Mouse (Mus musculus) spleen, adult 18-20 months (tissue): Measurements from ENCODE around the gene Nr2e3.
"Not testable (repeated sequence)": the region's sequence is repeated elsewhere in the genome, so short reads cannot be mapped to it uniquely, and the experiment has no call there.

Source experiments
- DNase-seq, 2 experiments: peaks; one replicate each; pipeline ENCODE4 v3.0.0; 2022; ENCODE audit warnings: mixed read lengths in 2 of 2

Gene Nr2e3

GRCm38 (mm10) chr9:59949981-59950380, 10.5 kb downstream of the Nr2e3 start:
- no peak for DNase-seq

DNA sequence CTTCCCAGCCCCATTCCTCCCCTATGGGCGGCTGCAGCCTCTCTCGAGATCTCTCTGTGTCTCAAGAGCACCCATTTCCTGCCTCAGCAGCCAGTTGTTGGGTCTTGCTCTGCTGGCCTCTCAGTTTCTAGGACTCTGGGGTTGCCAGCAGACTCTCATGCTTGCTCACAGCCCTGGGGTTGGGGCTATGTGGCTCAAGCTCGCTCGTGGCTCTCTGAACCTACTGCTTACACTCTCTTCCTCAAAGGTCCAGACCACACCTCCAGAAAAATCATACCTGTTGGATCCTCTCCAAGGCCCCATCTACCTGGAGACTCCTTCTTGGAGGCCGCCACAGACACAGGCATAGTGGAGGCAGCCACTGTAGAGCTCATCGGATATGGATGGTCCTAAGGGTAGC, 10.9 kb downstream of the Nr2e3 start:
- no peak for DNase-seq

DNA sequence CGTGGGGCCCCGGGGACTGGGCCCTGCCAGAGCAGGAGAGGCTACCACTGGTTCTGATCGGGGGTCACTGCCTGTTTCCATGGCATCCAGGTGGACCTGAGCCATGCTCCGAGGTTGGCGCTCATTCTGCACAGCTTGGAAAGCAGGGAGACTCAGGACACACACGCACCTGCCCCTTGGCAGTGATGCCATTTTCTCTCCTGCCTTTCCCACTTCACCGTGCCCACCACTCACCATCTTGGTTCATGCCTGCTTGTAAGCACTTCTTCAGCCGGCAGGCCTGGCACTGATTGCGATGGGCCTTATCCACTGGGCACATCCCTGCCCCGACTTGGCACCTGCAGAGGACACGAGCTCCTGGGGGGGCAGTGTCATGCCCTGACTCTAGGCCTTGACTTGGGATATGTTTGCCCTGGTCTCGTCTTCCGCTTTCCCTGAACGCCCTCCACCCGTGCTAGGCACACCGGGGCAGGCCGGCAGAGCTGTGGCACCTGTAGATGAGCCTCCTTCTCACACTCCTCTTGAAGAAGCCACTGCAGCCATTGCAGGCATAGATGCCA, 11.7 kb downstream of the Nr2e3 start:
- DNase-seq: no peak

- DNase-seq: no peak
Measured at GRCm38 (mm10) chr9:59948226-59948625, 12.2 kb downstream of the Nr2e3 start.

- DNase-seq: no peak
Measured at GRCm38 (mm10) chr9:59947271-59947670, 13.2 kb downstream of the Nr2e3 start.

DNA sequence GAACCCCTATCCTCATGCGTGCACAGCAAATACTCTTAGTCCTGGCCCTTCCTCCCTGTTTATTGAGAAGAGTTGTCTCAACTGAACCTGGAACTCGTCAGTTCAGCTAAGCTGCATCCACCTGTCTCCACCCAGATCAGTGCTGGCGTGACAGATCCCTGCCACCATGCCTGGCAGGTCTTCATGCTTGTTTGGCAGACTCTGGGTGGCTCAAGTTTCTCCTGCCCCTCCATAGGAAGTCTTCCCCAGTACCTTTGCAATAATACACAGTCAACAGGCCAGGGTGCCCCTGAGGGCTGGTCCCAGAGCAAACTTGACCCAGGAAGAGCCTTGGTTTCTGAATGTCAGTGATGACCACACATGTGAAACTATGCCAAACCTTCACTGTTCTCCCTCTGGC, 15.2 kb downstream of the Nr2e3 start:
- no peak for DNase-seq

DNA sequence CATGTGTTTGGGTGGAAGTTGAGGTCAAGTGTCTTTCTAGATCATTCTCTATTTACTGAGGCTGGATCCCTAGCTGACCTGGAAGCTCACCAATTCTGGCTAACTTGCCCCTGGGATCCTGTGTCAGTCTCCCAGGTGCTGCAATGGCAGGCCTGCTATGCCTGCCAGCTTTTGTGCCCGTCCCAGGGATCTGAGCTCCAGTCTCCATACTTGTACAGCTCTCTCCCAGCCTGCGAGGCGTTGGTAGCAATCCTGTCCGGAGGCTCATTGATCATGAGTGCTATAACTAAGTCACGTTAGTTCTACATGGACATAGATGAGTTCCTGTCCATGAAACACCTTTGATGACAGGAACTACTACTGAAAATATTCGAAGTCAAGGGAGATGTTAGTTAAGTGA, 16.6 kb downstream of the Nr2e3 start:
- no peak for DNase-seq

DNA sequence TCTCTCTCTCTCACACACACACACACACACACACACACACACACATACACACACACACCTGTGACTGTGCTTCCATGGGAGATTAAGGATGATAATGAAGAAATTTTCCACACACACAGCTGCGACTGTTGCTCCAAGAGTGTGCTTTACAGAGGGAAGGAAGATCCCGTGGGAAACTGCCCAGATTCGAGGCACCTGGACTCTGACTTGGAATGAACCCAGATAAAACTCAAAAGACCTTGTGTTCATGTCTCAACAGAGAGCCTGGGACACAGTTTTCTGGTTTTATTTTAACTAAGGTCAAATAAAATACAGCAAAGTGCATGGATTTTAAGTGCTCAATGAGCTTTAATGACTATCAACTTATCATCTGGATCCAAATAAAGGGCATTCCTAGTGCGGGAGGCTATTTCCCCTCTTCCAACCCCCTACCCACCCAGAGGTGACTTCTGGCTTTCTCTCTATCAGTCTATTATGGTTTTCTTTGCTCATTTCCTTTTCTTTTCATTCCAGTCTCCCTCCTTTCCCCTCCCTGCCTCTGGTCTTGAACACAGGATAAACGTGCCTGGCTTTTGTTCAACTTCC, 17.9 kb downstream of the Nr2e3 start:
- no peak for DNase-seq

DNA sequence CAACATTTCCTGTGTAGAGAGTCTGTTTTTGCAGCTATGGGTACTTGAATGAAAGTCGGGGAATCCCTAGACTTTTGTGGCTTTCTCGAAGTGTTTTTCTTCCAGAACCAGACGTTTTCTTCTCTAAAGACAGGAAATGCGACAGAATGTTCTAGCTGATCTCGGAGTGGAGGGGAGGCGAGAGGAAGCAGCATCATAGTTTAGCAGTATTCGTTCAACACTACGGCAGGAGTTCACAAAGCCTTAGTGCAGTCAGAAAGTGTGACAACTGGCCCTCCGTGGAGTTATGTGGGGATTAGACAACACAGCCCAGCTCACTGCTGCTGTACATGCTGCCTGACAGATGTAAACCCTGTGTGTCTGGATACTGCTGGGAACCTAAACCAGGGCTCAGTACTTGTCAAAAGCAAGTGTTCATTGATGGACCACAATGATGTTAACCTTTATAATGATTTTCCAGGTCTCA, 18.5 kb downstream of the Nr2e3 start:
- DNase-seq: no peak

- DNase-seq: no peak
Measured at GRCm38 (mm10) chr9:59940913-59941884, 19.3 kb downstream of the Nr2e3 start.

DNA sequence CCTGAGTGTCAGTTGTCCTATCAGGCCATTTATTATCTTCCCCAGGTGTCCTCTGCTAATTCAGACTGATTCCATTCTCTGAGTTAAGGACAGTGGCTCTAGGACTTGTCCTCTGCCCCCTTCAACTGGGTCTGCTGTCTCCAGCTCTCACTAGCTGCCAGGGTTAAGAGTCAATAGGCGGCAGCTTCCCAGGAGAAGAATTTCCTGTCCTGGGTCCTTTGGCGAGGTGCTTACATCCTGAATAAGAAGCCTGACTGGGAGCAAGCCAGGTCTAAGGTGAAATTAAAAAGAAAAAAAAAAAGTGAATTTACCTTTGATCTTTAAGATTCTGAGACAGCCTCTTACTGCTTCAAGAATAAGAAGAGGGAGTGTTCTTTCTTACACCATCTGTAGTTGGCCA, 20.8 kb downstream of the Nr2e3 start:
- no peak for DNase-seq

- DNase-seq: no peak
Measured at GRCm38 (mm10) chr9:59938529-59938928, 21.9 kb downstream of the Nr2e3 start.

GRCm38 (mm10) chr9:59935866-59936265, 24.6 kb downstream of the Nr2e3 start:
- not testable (repeated sequence) for DNase-seq

GRCm38 (mm10) chr9:59930248-59930647, 30.2 kb downstream of the Nr2e3 start:
- DNase-seq: no peak

DNA sequence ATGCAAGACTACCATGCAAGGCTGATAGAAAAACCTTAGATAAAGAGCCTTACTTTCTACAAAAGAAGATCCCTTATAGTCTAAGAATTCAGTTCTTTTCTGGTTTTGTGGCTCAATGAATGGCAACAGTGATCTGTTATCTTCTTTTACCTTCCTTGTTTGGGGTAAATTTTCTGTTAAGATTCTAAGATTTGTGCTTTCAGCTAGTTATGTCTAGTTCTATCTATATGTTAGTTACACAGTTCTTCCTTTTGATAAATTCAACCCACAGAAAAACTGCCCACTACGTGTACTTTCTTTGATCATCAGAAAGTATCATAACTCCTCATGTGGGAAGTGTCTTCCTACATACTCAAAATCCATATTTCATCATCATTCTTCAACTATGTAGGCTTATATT, 45.7 kb downstream of the Nr2e3 start:
- DNase-seq: no peak

- DNase-seq: no peak
Measured at GRCm38 (mm10) chr9:59903382-59903781, 57.1 kb downstream of the Nr2e3 start.
